Mouse (Mus musculus) thymus, adult 2 months (tissue): ENCODE results near the gene Dnajc11. TPM values are rescaled to one million over a fixed set of nuclear protein-coding genes. Genes with fewer than 3 reads are reported as not detected.

Experiments used
- DNase-seq: peaks from one replicate; pipeline ENCODE4 v3.0.0; 2021
- H3K27ac ChIP-seq: fragments of 200-500 bp; 2 replicates; pipeline ENCODE4 v1.5.1; 2012; ENCODE audit warnings: low read length, control low read depth; ENCODE audit not compliant: control insufficient read depth, insufficient read depth
- H3K27me3 ChIP-seq: fragments of 200-500 bp; 2 replicates; pipeline ENCODE4 v1.6.1; 2012; ENCODE audit warnings: mild to moderate bottlenecking, low read length, moderate library complexity, mixed read lengths; ENCODE audit not compliant: control insufficient read depth, insufficient read depth
- H3K36me3 ChIP-seq: fragments of 200-500 bp; 2 replicates; pipeline ENCODE4 v1.6.1; 2012; ENCODE audit warnings: mild to moderate bottlenecking, low read length, moderate library complexity; ENCODE audit not compliant: control insufficient read depth, insufficient read depth
- H3K4me1 ChIP-seq: fragments of 200-500 bp; replicated peaks from 2 replicates; pipeline ENCODE4 v1.6.1; 2012; ENCODE audit warnings: low read length; ENCODE audit not compliant: control insufficient read depth, insufficient read depth
- H3K4me3 ChIP-seq: fragments of 200-500 bp; 2 replicates; pipeline ENCODE4 v1.5.1; 2012; ENCODE audit warnings: mild to moderate bottlenecking, low read length, control low read depth, moderate library complexity; ENCODE audit not compliant: control insufficient read depth, insufficient read depth
- CTCF ChIP-seq: fragments of 200-500 bp; IDR thresholded peaks from 2 replicates; pipeline ENCODE4 v1.5.1; 2012; ENCODE audit warnings: mild to moderate bottlenecking, control low read depth, low read length, moderate library complexity, borderline replicate concordance; ENCODE audit not compliant: control insufficient read depth, poor library complexity, insufficient read depth; ENCODE audit errors: extremely low read depth
- POLR2A ChIP-seq: fragments of 200-500 bp; IDR thresholded peaks from 2 replicates; pipeline ENCODE4 v1.6.1; 2012; ENCODE audit warnings: mild to moderate bottlenecking, low read length, control low read depth, moderate library complexity; ENCODE audit not compliant: control insufficient read depth, poor library complexity, insufficient read depth; ENCODE audit errors: extremely low read depth
- WGBS: fragments of 180-500 bp; shearing (Covaris S2); methylation state at CpG from one replicate; pipeline ENCODE4 v1.1.7; 2018; 5-methylcytosine and 5-hydroxymethylcytosine counted together
- polyA plus RNA-seq: library from polyadenylated mRNA; depleted of rRNA; stranded (reverse); fragments of >200 nt; gene quantifications from 2 replicates; pipeline ENCODE4 v1.2.3, GENCODE M21; 2012

Gene Dnajc11
- polyA plus RNA-seq, 1 experiment: 61.4 TPM

DNA sequence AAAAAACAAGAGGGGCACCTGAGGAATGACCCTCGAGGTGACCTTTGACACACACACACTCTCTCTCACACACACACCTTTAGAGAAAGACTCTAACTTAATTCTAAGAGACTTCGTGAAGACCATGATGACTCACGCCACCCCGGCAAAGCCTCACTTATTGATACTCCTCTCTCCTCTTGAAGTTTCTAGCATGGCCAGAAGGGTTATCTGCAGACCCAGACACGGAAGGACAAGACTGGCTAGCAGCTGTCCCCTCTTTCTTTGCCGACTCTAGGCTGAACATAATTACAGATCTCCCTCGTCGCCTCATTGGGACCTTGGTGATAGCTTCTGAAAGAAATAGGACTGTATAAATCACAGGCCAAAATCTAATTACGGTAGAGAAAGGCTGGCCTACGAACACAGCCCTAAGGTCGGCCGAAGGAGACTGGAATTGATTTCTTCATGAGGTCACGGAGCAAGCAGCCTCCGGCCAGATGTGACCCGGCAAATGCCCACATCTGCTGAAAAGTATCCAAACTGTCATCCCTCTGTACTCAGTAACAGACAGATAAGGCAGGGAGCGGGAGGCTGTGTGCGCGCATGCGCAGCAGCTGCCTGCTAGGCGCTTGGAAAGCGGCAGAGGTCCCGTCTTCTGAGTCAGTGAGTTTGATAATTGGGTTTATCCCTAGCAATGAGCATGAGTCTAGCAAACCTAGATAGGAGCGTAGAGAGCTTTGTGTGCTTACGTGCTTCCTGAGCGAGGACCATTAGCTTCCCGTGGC, 25.7 kb upstream of the Dnajc11 start:
- no peaks in the 10 kb centered on the region for H3K27me3 ChIP-seq
- no peaks in the 10 kb centered on the region for H3K36me3 ChIP-seq
- WGBS: 90% methylated on average over 26 of the region's 26 CpGs
- no peak for TF ChIP-seq CTCF
- no peak for TF ChIP-seq POLR2A
- DNase-seq: no peak
- no peaks in the 10 kb centered on the region for H3K4me1 ChIP-seq
- H3K4me3 ChIP-seq: no peak overlapping the region
- H3K27ac ChIP-seq: no peak overlapping the region

DNA sequence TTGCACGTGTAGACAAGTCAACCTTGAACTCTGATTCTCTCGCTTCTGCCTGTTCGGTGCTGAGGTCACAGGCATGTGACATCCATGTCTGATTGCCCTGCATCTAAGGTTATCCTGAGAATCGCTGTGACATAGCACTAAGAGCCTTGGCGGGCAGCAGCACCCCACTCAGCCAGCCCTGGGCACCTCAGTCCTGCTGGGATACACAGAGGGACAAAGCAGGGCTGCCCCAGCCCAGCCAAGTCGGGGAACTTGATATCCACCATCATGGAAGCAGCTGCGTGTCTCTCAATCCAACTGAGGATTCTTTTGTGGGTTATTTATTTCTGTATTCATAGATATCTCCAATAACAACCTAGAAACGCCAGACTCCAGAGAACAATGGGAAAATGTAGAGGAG, 24.7 kb upstream of the Dnajc11 start:
- WGBS: 88% methylated on average over 8 of the region's 8 CpGs
- no peak overlapping the region for H3K4me3 ChIP-seq
- no peaks in the 10 kb centered on the region for H3K27me3 ChIP-seq

DNA sequence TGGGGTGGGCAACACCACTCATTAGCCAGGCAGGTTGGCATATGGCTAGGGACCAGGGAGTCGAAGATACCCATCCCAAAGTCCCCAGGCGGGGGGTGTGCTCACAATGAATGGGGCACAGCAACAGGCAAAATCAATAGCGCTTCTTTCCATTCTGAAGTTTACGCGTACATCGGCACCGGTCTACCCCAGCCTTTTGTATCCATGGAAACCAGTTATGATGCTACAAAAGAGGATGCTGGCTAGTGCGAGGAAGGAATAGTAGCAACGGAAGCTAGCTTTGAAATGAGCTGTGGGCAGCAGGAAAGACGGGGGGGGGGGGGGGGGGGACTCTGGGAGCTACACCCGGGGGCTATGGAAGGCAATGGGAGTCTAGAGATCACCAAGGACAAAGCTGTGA, 17.2 kb upstream of the Dnajc11 start:
- Histone ChIP-seq H3K27ac (no peak overlapping the region), H3K27me3 (no peaks in the 10 kb centered on the region), H3K36me3 (no peaks in the 10 kb centered on the region), H3K4me3 (no peak overlapping the region), H3K4me1 (no peaks in the 10 kb centered on the region)
- no peak for TF ChIP-seq POLR2A
- no peak for TF ChIP-seq CTCF
- DNase-seq: no peak
- WGBS: 96% methylated on average over 11 of the region's 11 CpGs

More for the DNA sequence above, 24.7 kb upstream of the Dnajc11 start:
- H3K4me1 ChIP-seq: no peaks in the 10 kb centered on the region
- no peak for DNase-seq
- H3K36me3 ChIP-seq: no peaks in the 10 kb centered on the region
- no peak for TF ChIP-seq CTCF
- no peak for TF ChIP-seq POLR2A
- no peak overlapping the region for H3K27ac ChIP-seq

DNA sequence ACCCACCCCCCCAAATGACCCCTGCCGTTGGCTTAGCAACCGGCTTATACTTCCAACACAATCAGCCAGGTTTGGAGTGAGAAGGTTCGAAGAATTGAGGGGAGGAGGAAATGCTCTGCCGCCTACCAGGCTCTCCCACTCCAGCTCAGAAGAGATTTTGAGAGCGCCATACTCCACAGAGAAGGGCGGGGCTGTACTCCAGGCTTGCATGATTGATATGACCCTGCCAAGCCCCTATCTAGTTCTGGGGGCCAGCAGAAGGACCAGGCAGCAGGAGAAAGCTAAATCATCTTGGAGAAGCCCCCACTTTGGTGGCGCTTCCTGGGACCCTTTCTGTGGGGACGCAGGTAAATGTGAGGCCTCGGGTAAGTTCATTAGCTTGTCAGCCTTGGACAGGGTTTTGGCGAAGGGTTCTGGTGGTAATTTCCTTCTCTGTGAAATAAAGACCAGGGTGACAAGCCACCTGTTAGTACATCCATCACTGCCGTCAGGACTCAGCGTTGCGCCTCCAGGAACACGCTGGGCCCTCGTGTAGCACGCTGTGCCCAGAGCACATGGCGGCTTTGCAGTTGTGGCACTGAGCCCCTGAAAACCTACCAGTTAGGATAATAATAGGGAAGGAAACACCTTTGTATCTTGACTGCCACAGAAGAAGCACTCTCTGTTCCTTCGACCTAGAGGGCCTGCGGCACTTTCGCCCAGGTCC, 14.2 kb upstream of the Dnajc11 start:
- WGBS: 78% methylated on average over 20 of the region's 20 CpGs
- Histone ChIP-seq H3K36me3 (no peaks in the 10 kb centered on the region), H3K4me1 (no peaks in the 10 kb centered on the region), H3K27ac (no peak overlapping the region), H3K4me3 (no peak overlapping the region), H3K27me3 (no peaks in the 10 kb centered on the region)
- TF ChIP-seq CTCF (no peak), POLR2A (no peak)
- no peak for DNase-seq

DNA sequence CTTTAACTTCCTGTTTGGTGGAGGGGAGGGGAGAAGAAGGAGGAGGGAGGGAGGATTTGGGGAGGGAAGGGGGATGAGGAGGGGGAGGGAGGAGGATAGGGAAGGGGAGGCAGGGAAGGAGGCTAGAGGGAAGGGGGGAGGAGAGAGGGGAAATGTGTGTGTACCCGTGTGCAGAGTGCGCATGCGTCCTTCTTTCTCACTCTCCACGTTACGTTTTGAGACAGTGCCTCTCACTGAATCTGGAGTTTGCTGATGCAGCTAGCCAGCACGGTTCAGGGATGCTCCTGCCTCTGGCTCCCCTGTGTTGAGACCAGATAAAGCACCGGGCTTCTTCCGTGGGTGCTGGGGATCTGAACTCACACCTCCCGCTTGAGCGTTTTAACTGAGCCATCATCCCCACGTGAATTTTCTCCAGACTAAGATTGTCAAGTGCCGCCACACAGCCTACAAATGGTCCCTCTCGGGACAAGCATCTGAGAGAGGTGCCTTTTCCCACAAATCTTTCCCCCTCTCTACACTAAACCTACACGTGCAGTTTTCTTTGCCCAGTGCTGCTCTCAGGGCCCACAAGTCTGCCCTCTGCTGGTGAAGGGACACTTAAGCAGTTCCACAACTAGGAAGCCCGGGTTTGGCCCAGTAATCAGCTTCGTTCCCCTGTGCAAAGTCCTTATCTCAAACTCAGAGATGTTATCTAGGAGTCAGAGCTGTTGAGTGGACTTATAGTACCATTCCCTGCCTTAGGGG, 13.4 kb upstream of the Dnajc11 start:
- Histone ChIP-seq H3K4me3 (no peak overlapping the region), H3K4me1 (no peaks in the 10 kb centered on the region), H3K27ac (no peak overlapping the region), H3K27me3 (no peaks in the 10 kb centered on the region), H3K36me3 (no peaks in the 10 kb centered on the region)
- peak; percentile 34 for DNase-seq
- 39% methylated on average over 16 of the region's 16 CpGs for WGBS
- TF ChIP-seq POLR2A (no peak), CTCF (no peak; the same call in 1 of the 2 replicates)

DNA sequence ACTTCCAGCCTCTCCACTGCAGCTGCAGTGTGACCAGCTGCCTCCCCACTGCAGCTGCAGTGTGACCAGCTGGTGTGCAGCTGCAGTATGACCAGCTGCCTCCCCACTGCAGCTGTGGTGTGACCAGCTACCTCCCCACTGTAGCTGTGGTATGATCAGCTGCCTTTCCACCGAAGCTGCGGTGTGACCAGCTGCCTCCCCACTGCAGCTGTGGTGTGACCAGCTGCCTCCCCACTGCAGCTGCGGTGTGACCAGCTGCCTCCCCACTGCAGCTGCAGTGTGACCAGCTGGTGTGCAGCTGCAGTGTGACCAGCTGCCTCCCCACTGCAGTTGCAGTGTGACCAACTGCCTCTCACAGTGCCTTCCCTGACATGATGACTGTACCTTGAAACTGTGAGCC, 11.4 kb upstream of the Dnajc11 start:
- Histone ChIP-seq H3K27ac (no peak overlapping the region), H3K27me3 (no peaks in the 10 kb centered on the region), H3K4me1 (no peaks in the 10 kb centered on the region), H3K4me3 (no peak overlapping the region), H3K36me3 (no peaks in the 10 kb centered on the region)
- no peak for DNase-seq
- WGBS: 95% methylated on average over 3 of the region's 3 CpGs
- TF ChIP-seq CTCF (no peak), POLR2A (no peak)
